Mouse (Mus musculus): ENCODE measurements at regions not wholly inside any gene's neighbourhood (a gene's known extent, or its start where the extent isn't known, plus 50 kb on each side); places are given as distances from the start of the nearest gene placed in this dataset.

DNA sequence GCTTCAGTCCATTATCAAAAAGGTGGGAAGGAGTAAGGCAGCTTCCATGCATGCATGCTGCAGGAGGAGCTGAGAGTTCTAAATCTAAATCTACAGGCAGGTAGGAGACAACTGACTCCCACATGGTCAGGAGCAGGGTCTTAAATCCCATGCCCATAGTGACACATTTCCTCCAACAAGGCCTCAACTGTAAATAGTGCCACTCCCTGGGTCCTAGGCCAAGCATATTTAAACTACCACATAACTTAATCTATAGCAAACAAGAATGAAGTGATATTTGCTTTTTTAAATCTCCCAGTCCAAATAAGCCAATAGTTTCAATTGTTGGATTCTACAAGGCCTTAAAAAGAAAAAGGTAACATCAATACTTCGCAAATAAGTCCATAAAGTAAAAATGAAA is 1345.4 kb upstream of the Dsel start:
- CTCF ChIA-PET: no interaction called here

- CTCF ChIA-PET: no interaction called here
These were observed 1339.3 kb upstream of the Dsel start for GRCm38 (mm10) chr1:113204019-113204418.

GRCm38 (mm10) chr1:113194116-113194812 is 1329.5 kb upstream of the Dsel start:
- CTCF ChIA-PET: no interaction called here

GRCm38 (mm10) chr1:113163173-113163572 is 1298.5 kb upstream of the Dsel start:
- CTCF ChIA-PET: no interaction called here

Data from spleen, embryonic (tissue).